Mouse (Mus musculus) ES-E14 (cell line): ENCODE data around the gene Fam219b.

Experiments used
- HCFC1 ChIP-seq: IDR thresholded peaks from 2 replicates; pipeline ENCODE4 v1.6.1; 2012; ENCODE audit warnings: low read length, inconsistent platforms, borderline replicate concordance; ENCODE audit not compliant: insufficient read depth
- MAFK ChIP-seq: IDR thresholded peaks from 2 replicates; pipeline ENCODE4 v1.6.1; 2014; ENCODE audit warnings: mild to moderate bottlenecking, low read depth, low read length, inconsistent platforms; ENCODE audit not compliant: insufficient read depth
- ZC3H11A ChIP-seq: IDR thresholded peaks from 2 replicates; pipeline ENCODE4 v1.6.1; 2012; ENCODE audit warnings: low read depth, mild to moderate bottlenecking, inconsistent platforms, low read length, borderline replicate concordance
- ZNF384 ChIP-seq: IDR thresholded peaks from 2 replicates; pipeline ENCODE4 v1.6.1; 2012; ENCODE audit warnings: low read depth, low read length, inconsistent platforms

DNA sequence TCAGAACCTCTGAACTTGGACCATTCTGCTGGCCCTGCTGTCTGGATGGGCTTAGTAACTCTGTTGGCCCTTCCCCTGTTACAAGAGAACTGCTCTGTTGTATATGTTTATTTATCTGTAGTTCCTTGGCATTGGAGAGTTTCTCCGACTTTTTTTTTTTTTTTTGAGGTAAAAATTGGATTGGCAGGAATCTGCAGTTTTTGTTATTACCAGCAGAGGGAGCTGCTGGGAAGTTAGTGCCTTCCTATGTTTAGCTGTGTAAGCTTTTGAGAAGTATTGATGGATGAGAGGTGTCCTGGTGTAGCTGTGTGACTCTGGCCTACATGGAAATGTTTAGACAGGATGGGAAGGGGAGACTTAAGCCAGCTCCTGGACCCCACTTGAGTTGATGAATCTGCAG is 4.0 kb downstream of the Fam219b start:
- TF ChIP-seq ZNF384: peak; percentile 98
- TF ChIP-seq ZC3H11A: 0 out of 2 replicates have a peak, but pooled peaks have one; percentile 3
- TF ChIP-seq HCFC1: no peak
- TF ChIP-seq MAFK: no peak
